Mouse (Mus musculus): Measurements from ENCODE around the gene Lmf1. TPM values are rescaled to one million over a fixed set of nuclear protein-coding genes. Genes with fewer than 3 reads are reported as not detected.

Lmf1 gene
- polyA plus RNA-seq, 1 experiment from 2014 or later = 25.2 TPM

- Histone ChIP-seq H3K27ac (no peak overlapping the region), H3K4me1 (peaks cover 21% of the 10 kb centered on the region), H3K27me3 (replicated peaks) (no peaks in the 10 kb centered on the region), H3K9ac (no peak overlapping the region), H3K4me3 (no peak overlapping the region), H3K36me3 (peaks cover 26% of the 10 kb centered on the region), H3K4me2 (replicated peaks) (no peak overlapping the region), H3K9me3 (no peaks in the 10 kb centered on the region)
- no peak for ATAC-seq (ENCODE audit: low FRiP score, low read depth)
- WGBS = 85% methylated on average over 9 of the region's 9 CpGs
These were observed 33.7 kb downstream of the Lmf1 start for GRCm38 (mm10) chr17:25612537-25612936.

DNA sequence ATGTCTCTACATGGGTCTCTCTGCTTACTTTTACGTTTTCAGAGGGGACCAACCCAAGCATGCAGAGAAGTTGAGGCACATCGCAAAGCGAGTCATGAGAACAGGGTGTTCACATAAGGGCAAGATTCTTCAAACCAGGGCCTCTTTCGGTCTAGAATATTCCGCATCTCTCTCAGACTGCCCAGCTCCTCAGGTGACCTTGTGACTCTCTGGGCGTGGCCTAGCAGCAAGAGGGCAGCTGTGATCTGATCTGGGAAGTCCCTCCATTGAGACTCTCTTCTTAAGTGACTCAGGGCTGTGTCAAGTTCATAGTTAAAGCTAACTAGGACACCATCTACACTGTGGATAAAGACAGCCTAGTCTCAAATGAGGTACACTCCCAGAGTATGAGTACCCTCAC is 34.4 kb downstream of the Lmf1 start:
- peaks cover 26% of the 10 kb centered on the region for H3K36me3 ChIP-seq
- no peak overlapping the region for H3K4me2 ChIP-seq (replicated peaks)
- WGBS = 95% methylated on average over 6 of the region's 6 CpGs
- H3K27ac ChIP-seq = no peak overlapping the region
- H3K27me3 ChIP-seq (replicated peaks) = no peaks in the 10 kb centered on the region
- H3K4me3 ChIP-seq = no peak overlapping the region
- no peak for ATAC-seq (ENCODE audit: low FRiP score, low read depth)
- H3K9ac ChIP-seq = no peak overlapping the region
- H3K9me3 ChIP-seq = no peaks in the 10 kb centered on the region
- peaks cover 26% of the 10 kb centered on the region for H3K4me1 ChIP-seq

DNA sequence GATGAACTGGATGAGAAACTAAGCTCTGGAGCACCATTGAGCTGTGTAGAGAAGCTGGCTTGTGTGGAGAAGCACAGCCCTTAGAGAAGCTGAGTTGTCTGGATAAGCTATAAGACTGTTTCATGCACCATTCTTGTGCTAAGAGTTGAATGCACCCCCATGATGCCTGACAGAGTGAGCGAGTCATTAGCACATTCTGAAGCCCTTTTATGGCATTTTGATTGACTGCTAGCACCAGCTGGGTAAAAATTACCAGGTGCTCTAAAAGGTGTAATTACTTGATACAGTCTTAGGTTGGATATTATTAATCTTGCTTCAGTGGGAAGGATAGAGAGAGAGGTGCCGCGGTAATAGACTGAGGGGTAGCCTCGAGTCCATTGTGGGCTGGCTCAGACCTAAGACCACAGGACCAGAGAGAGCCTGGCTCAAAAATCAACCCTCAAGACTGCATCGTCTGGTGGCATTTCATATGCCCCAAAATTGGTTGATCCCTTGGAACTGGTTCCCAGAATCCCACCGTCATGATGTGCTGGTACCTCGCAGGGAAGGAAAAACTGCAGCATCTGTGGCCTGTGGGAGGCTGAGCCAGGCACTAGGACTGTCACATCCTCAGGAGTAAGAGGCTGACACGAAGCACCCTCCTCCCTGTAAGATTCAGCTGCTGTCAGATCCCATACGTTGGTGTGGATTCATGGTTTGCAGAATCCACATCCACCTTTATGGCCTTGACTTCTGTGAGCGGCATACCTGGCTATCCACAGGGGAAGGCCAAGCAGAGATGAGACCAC is 36.0 kb downstream of the Lmf1 start:
- no peak for ATAC-seq (ENCODE audit: low FRiP score, low read depth)
- WGBS = 90% methylated on average over 10 of the region's 10 CpGs
- peaks cover 26% of the 10 kb centered on the region for H3K36me3 ChIP-seq

DNA sequence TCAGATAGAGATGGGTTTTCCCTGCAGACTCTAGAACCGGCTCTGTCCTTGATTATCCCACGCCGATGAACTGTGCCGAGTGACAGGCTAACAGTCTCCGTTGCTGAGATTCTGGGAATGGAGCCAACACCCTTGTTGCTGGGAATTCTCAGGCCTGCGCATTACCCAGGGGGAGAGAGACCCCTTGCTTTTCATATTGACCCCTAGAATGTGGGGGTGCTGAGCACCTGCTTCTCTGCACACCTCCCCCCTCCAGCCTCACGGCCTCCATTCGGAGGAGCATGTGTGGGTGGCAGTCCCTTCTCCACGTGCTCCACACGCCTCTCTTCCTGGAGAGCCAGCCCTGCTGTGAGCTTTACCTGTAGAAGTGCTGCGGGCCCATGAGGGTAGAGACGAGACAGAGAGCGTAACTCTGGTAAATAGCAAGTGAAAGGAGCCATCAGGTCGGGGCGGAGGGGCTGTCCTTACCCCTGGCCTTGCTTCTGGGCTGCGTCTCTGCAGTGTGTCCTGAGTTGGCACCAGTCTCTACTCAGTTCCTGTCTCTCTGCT is 39.7 kb downstream of the Lmf1 start:
- 58% methylated on average over 16 of the region's 16 CpGs for WGBS

More for the DNA sequence above, 36.0 kb downstream of the Lmf1 start:
- Histone ChIP-seq H3K4me3 (no peak overlapping the region), H3K9ac (no peak overlapping the region), H3K27me3 (replicated peaks) (no peaks in the 10 kb centered on the region), H3K27ac (no peak overlapping the region), H3K9me3 (no peaks in the 10 kb centered on the region), H3K4me2 (replicated peaks) (no peak overlapping the region), H3K4me1 (peaks cover 24% of the 10 kb centered on the region)

GRCm38 (mm10) chr17:25623441-25623840 is 44.6 kb downstream of the Lmf1 start:
- Histone ChIP-seq H3K4me3 (no peak overlapping the region), H3K27me3 (replicated peaks) (0 out of 2 replicates have a peak, but pooled peaks cover 3% of the 10 kb centered on the region), H3K4me1 (peaks cover 44% of the 10 kb centered on the region), H3K27ac (no peak overlapping the region), H3K36me3 (no peaks in the 10 kb centered on the region), H3K9ac (no peak overlapping the region), H3K9me3 (no peaks in the 10 kb centered on the region), H3K4me2 (replicated peaks) (no peak overlapping the region)
- 92% methylated on average over 4 of the region's 4 CpGs for WGBS
- ATAC-seq (ENCODE audit: low FRiP score, low read depth) = no peak

More for the DNA sequence above, 39.7 kb downstream of the Lmf1 start:
- Histone ChIP-seq H3K27ac (0 out of 2 replicates have a peak overlapping the region, but pooled peaks have one; percentile 7), H3K4me1 (peaks cover 17% of the 10 kb centered on the region), H3K36me3 (peaks cover 12% of the 10 kb centered on the region), H3K4me2 (replicated peaks) (peak overlapping the region; percentile 31; the same call in 1 of the 2 replicates), H3K4me3 (no peak overlapping the region), H3K27me3 (replicated peaks) (0 out of 2 replicates have a peak, but pooled peaks cover 2% of the 10 kb centered on the region), H3K9ac (no peak overlapping the region), H3K9me3 (no peaks in the 10 kb centered on the region)
- ATAC-seq (ENCODE audit: low FRiP score, low read depth) = peak; percentile 65

- peaks cover 39% of the 10 kb centered on the region for H3K4me1 ChIP-seq
- H3K27me3 ChIP-seq (replicated peaks) = 0 out of 2 replicates have a peak, but pooled peaks cover 3% of the 10 kb centered on the region
- ATAC-seq (ENCODE audit: low FRiP score, low read depth) = no peak
- H3K4me3 ChIP-seq = no peak overlapping the region
- H3K9me3 ChIP-seq = no peaks in the 10 kb centered on the region
- H3K4me2 ChIP-seq (replicated peaks) = no peak overlapping the region
- 43% methylated on average over 11 of the region's 11 CpGs for WGBS
- H3K27ac ChIP-seq = no peak overlapping the region
- H3K36me3 ChIP-seq = no peaks in the 10 kb centered on the region
- 0 out of 2 replicates have a peak overlapping the region, but pooled peaks have one; percentile 26 for H3K9ac ChIP-seq
These were observed 45.0 kb downstream of the Lmf1 start for GRCm38 (mm10) chr17:25623935-25624334.

GRCm38 (mm10) chr17:25624446-25625119 is 45.7 kb downstream of the Lmf1 start:
- H3K4me1 ChIP-seq = peaks cover 34% of the 10 kb centered on the region
- no peak overlapping the region for H3K9ac ChIP-seq
- WGBS = 40% methylated on average over 13 of the region's 13 CpGs
- H3K27me3 ChIP-seq (replicated peaks) = 0 out of 2 replicates have a peak, but pooled peaks cover 3% of the 10 kb centered on the region
- H3K4me3 ChIP-seq = no peak overlapping the region
- H3K4me2 ChIP-seq (replicated peaks) = no peak overlapping the region
- H3K27ac ChIP-seq = no peak overlapping the region
- ATAC-seq (ENCODE audit: low FRiP score, low read depth) = no peak
- no peaks in the 10 kb centered on the region for H3K36me3 ChIP-seq
- H3K9me3 ChIP-seq = no peaks in the 10 kb centered on the region

GRCm38 (mm10) chr17:25625282-25625681 is 46.4 kb downstream of the Lmf1 start:
- Histone ChIP-seq H3K27me3 (replicated peaks) (0 out of 2 replicates have a peak, but pooled peaks cover 3% of the 10 kb centered on the region), H3K4me2 (replicated peaks) (no peak overlapping the region), H3K9ac (no peak overlapping the region), H3K4me1 (peaks cover 33% of the 10 kb centered on the region), H3K4me3 (no peak overlapping the region), H3K27ac (no peak overlapping the region), H3K9me3 (no peaks in the 10 kb centered on the region), H3K36me3 (no peaks in the 10 kb centered on the region)
- WGBS = 69% methylated on average over 7 of the region's 7 CpGs
- ATAC-seq (ENCODE audit: low FRiP score, low read depth) = no peak

DNA sequence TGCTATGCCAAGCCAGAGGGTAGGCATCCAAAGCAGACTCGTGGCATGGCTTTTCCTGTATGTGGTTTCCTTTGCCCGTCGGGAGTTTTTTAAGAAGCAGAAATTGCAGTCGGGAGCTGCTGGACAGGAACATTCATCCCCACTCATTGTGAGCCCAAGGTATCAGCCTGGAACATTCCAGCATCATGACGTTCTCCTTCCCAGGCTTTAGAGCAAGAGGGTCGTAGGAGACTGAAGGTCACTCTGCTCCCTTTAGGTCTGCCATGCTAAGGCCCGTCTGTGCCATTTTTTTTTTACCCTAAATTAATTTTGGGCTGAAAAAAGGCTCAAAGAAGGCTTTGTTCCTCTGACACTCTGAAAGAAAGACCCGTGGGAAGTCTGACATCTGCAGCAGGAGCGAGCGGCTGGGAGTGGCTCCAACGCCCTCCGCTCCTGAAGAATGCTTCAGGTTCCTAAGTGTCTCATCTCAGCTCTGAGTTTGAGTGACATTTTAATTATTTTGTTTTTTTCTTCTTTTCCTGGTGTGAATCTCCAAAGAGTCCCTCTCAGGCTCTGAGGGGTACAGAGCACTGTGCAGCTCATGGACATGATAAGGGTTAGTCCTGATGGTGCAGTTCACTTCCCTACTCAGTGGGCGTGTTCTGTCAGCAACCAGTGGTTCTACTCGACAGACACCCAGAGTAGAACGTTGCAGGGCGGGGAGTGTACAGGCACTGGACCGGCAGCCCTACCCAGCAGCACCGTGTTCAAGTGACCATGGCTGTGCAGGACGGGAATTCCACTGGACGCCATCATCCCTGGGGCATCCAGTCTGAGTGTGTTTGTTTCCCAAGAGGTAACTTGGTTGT is 47.5 kb downstream of the Lmf1 start:
- no peak overlapping the region for H3K9ac ChIP-seq
- no peaks in the 10 kb centered on the region for H3K9me3 ChIP-seq
- 0 out of 2 replicates have a peak, but pooled peaks cover 3% of the 10 kb centered on the region for H3K27me3 ChIP-seq (replicated peaks)
- no peak overlapping the region for H3K27ac ChIP-seq
- H3K4me2 ChIP-seq (replicated peaks) = no peak overlapping the region
- no peak overlapping the region for H3K4me3 ChIP-seq
- no peaks in the 10 kb centered on the region for H3K36me3 ChIP-seq
- ATAC-seq (ENCODE audit: low FRiP score, low read depth) = no peak
- peaks cover 33% of the 10 kb centered on the region for H3K4me1 ChIP-seq
- WGBS = 49% methylated on average over 20 of the region's 20 CpGs

GRCm38 (mm10) chr17:25630313-25630712 is 51.4 kb downstream of the Lmf1 start:
- peaks cover 34% of the 10 kb centered on the region for H3K4me1 ChIP-seq
- no peak overlapping the region for H3K9ac ChIP-seq
- H3K4me3 ChIP-seq = no peak overlapping the region
- H3K27ac ChIP-seq = no peak overlapping the region
- no peak overlapping the region for H3K4me2 ChIP-seq (replicated peaks)
- no peaks in the 10 kb centered on the region for H3K27me3 ChIP-seq (replicated peaks)
- ATAC-seq (ENCODE audit: low FRiP score, low read depth) = no peak
- WGBS = 83% methylated on average over 5 of the region's 5 CpGs
- H3K9me3 ChIP-seq = no peaks in the 10 kb centered on the region
- peaks cover 10% of the 10 kb centered on the region for H3K36me3 ChIP-seq

DNA sequence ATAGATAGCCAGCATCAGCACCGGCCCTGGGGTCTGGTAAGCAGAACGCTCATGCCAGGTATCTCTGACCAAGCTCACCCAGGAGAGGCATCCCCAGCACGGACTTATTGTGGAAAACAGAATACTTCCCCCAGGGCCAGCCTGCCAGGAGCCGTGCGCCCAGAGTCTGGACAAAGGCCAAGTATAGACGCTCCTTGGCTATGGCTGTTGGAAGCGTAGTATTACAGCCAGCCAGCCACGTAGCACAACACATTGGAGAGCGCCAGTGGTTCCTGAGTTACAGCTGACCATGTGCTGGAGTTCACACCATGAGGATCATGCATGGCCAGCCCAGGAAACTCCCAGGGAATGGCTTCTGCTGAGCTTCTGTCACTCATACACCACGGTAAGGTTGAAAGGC is 55.2 kb downstream of the Lmf1 start:
- ATAC-seq (ENCODE audit: low FRiP score, low read depth) = no peak
- no peak overlapping the region for H3K27ac ChIP-seq
- 85% methylated on average over 10 of the region's 10 CpGs for WGBS

More for the DNA sequence above, 55.2 kb downstream of the Lmf1 start:
- H3K4me2 ChIP-seq (replicated peaks) = no peak overlapping the region
- peaks cover 10% of the 10 kb centered on the region for H3K36me3 ChIP-seq
- peaks cover 37% of the 10 kb centered on the region for H3K4me1 ChIP-seq
- H3K4me3 ChIP-seq = no peak overlapping the region
- H3K9ac ChIP-seq = no peak overlapping the region
- no peaks in the 10 kb centered on the region for H3K9me3 ChIP-seq
- no peaks in the 10 kb centered on the region for H3K27me3 ChIP-seq (replicated peaks)

All from neural tube, embryonic 12.5 days (tissue).